Mouse (Mus musculus) C2C12 (cell line): Measurements from ENCODE around the gene Cmah. TPM values are rescaled to one million over a fixed set of nuclear protein-coding genes. Genes with fewer than 3 reads are reported as not detected.

Experiments used
- H3K27me3 ChIP-seq: one replicate; pipeline ENCODE4 v1.6.1; 2011; ENCODE audit not compliant: control insufficient read depth, insufficient read depth, insufficient read length
- H3K36me3 ChIP-seq: one replicate; pipeline ENCODE4 v1.6.1; 2011; ENCODE audit not compliant: control insufficient read depth, insufficient read depth
- H3K4me3 ChIP-seq: one replicate; pipeline ENCODE4 v1.5.1; 2011; ENCODE audit warnings: mild to moderate bottlenecking, control low read depth; ENCODE audit not compliant: poor library complexity, insufficient read depth, severe bottlenecking
- H3K79me2 ChIP-seq: one replicate; pipeline ENCODE4 v1.6.1; 2011; ENCODE audit not compliant: control insufficient read depth, insufficient read depth
- H3K79me3 ChIP-seq: one replicate; pipeline ENCODE4 v1.6.1; 2011; ENCODE audit warnings: low read depth, control low read depth
- H3ac ChIP-seq: one replicate; pipeline ENCODE3; 2011; ENCODE audit warnings: low read depth; ENCODE audit not compliant: control insufficient read depth, insufficient read length
- CEBPB ChIP-seq: IDR thresholded peaks from one replicate; pipeline ENCODE4 v1.6.1; 2011; ENCODE audit warnings: low read depth, mild to moderate bottlenecking, control low read depth, moderate library complexity
- CTCF ChIP-seq: IDR thresholded peaks from one replicate; pipeline ENCODE4 v1.5.1; 2011; ENCODE audit not compliant: control insufficient read depth, insufficient read depth, insufficient read length
- FOSL1 ChIP-seq: IDR thresholded peaks from one replicate; pipeline ENCODE4 v1.8.0; 2011; ENCODE audit warnings: mild to moderate bottlenecking, low read length; ENCODE audit not compliant: poor library complexity, insufficient read depth, severe bottlenecking
- MAX ChIP-seq: IDR thresholded peaks from one replicate; pipeline ENCODE4 v1.6.1; 2011; ENCODE audit warnings: mild to moderate bottlenecking, control low read depth
- MYOD1 ChIP-seq: IDR thresholded peaks from one replicate; pipeline ENCODE4 v1.6.1; 2011; ENCODE audit warnings: low read depth; ENCODE audit not compliant: control insufficient read depth, insufficient read length
- MYOG ChIP-seq: IDR thresholded peaks from one replicate; pipeline ENCODE4 v1.6.1; 2011; ENCODE audit not compliant: control insufficient read depth, insufficient read length; ENCODE audit errors: extremely low read depth
- USF1 ChIP-seq: IDR thresholded peaks from one replicate; pipeline ENCODE4 v1.6.1; 2011; ENCODE audit warnings: low read depth, mild to moderate bottlenecking, control low read depth, moderate library complexity
- polyA plus RNA-seq: library from polyadenylated mRNA; unstranded; fragments of >200 nt; fragmentation: generic; extraction: Trizol; gene quantifications from one replicate; pipeline ENCODE4 v1.2.1, GENCODE M21; 2012; ENCODE audit warnings: missing spikeins

Gene Cmah
- polyA plus RNA-seq, 1 experiment = 0.14 TPM

GRCm38 (mm10) chr13:24491101-24491500, 163.9 kb downstream of the Cmah start:
- H3K27me3 ChIP-seq = no peaks in the 10 kb centered on the region
- no peaks in the 10 kb centered on the region for H3K79me2 ChIP-seq
- H3K79me3 ChIP-seq = no peaks in the 10 kb centered on the region
- no peaks in the 10 kb centered on the region for H3K36me3 ChIP-seq
- no peak overlapping the region for H3K4me3 ChIP-seq
- TF ChIP-seq MYOG (no peak), MYOD1 (no peak), CEBPB (no peak), MAX (no peak), CTCF (no peak), FOSL1 (no peak), USF1 (no peak)
- no peak overlapping the region for H3ac ChIP-seq

GRCm38 (mm10) chr13:24493784-24494183, 166.6 kb downstream of the Cmah start:
- Histone ChIP-seq H3K4me3 (no peak overlapping the region), H3K79me2 (no peaks in the 10 kb centered on the region), H3K36me3 (no peaks in the 10 kb centered on the region), H3ac (no peak overlapping the region), H3K27me3 (no peaks in the 10 kb centered on the region), H3K79me3 (no peaks in the 10 kb centered on the region)
- no peak for TF ChIP-seq CEBPB
- TF ChIP-seq MYOG = no peak
- no peak for TF ChIP-seq MYOD1
- TF ChIP-seq USF1 = no peak
- TF ChIP-seq CTCF = no peak
- TF ChIP-seq FOSL1 = no peak
- no peak for TF ChIP-seq MAX

DNA sequence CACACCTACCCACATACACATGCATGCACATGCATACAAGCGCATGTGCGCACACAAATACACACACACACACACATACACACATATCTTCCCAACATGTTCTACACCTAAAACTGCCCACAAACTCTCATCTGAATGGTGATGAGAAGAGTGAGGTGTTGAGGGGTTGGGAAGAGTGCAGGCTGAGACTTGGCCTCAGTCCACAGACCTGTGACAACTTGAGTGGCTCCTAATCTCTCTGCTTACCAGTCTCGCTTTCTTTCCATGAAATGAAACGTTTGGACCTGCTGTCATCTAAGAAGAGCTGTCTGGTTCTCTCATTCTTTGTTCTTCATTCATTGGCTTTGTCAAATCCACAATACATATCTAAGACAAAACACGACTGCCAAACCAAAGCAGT, 169.1 kb downstream of the Cmah start:
- no peaks in the 10 kb centered on the region for H3K27me3 ChIP-seq
- no peaks in the 10 kb centered on the region for H3K36me3 ChIP-seq
- H3ac ChIP-seq = no peak overlapping the region
- H3K4me3 ChIP-seq = no peak overlapping the region
- H3K79me3 ChIP-seq = no peaks in the 10 kb centered on the region
- no peaks in the 10 kb centered on the region for H3K79me2 ChIP-seq
- TF ChIP-seq FOSL1 = no peak
- TF ChIP-seq MYOG = no peak
- no peak for TF ChIP-seq CEBPB
- no peak for TF ChIP-seq MAX
- TF ChIP-seq USF1 = no peak
- TF ChIP-seq MYOD1 = no peak
- TF ChIP-seq CTCF = no peak

- Histone ChIP-seq H3K79me3 (no peaks in the 10 kb centered on the region), H3K27me3 (no peaks in the 10 kb centered on the region), H3K4me3 (no peak overlapping the region), H3ac (no peak overlapping the region), H3K36me3 (no peaks in the 10 kb centered on the region), H3K79me2 (no peaks in the 10 kb centered on the region)
- TF ChIP-seq FOSL1 (no peak), CTCF (no peak), CEBPB (no peak), USF1 (no peak), MAX (no peak), MYOG (no peak), MYOD1 (no peak)
These were observed 169.8 kb downstream of the Cmah start for GRCm38 (mm10) chr13:24497001-24497400.

- H3K27me3 ChIP-seq = no peaks in the 10 kb centered on the region
- TF ChIP-seq USF1 (no peak), FOSL1 (no peak), CTCF (no peak), MAX (no peak), MYOD1 (no peak), MYOG (no peak), CEBPB (no peak)
- H3K36me3 ChIP-seq = no peaks in the 10 kb centered on the region
- H3K79me3 ChIP-seq = no peaks in the 10 kb centered on the region
- H3K79me2 ChIP-seq = no peaks in the 10 kb centered on the region
- H3K4me3 ChIP-seq = no peak overlapping the region
- H3ac ChIP-seq = no peak overlapping the region
These were observed 171.1 kb downstream of the Cmah start for GRCm38 (mm10) chr13:24498342-24498741.

- no peaks in the 10 kb centered on the region for H3K79me2 ChIP-seq
- no peaks in the 10 kb centered on the region for H3K27me3 ChIP-seq
- no peaks in the 10 kb centered on the region for H3K79me3 ChIP-seq
- no peak overlapping the region for H3K4me3 ChIP-seq
- H3K36me3 ChIP-seq = no peaks in the 10 kb centered on the region
- H3ac ChIP-seq = no peak overlapping the region
- no peak for TF ChIP-seq USF1
- TF ChIP-seq MYOD1 = no peak
- no peak for TF ChIP-seq CEBPB
- peak; percentile 13 for TF ChIP-seq CTCF
- TF ChIP-seq FOSL1 = no peak
These were observed 172.3 kb downstream of the Cmah start for GRCm38 (mm10) chr13:24499505-24499904.
